Mouse (Mus musculus) brain, adult 2 months (tissue): ENCODE data around the gene Nprl3.

ENCODE experiments used
- DNase-seq: peaks from one replicate; pipeline ENCODE4 v3.0.0; 2011; ENCODE audit warnings: low read depth, low spot score

Nprl3 gene

DNA sequence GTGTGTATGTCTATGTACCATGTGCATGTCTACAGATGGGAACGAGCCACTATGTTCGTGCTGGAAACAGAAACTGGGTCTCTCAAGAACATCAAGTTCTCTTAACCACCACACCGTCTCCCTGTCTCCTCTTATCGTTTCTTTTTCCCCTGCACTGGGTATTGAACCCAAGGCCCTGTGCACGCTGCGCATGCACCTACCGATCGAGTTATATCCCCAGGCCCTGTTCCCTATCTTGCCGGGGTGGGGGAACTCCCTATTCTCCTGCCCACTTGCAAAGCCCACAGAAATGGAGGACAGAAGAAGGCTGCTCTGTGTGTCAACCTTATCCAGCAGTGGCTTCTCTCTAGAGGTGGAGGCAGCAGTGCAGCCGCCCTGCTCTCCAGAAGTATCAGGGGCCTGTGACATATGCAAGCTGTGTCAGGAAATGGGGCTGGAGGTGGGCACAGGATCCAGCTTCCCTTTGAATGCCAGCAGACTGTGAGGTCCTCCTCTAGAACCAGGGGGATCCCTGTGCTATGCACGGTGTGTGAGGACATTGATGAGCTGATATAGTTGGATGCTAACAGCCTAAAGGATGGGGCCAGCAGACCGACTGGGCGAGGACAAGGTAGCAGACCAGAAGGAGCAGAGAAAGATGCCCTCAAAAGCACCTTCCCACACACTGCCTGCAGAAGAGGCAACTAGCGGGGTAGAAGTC, 69.1 kb downstream of the Nprl3 start:
- DNase-seq, result no peak

DNA sequence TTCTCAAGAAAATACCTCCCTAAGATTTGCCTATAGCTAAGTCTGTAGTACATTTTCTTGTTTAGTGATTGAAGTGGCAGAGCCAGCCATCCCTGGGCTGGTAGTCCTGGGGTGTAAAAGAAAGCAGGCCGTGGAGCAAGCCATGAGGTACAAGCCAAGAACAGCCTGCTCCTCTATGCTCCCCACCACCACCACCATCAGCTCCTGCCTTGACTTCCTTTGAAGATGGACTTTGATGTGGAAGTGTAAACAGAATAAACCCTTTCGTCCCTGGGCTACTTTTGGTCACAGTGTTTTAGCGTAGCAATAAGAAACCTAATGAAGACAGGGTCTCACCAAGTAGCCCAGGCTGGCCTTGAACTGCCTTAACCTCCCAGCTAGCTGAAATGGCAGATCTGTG, 69.7 kb downstream of the Nprl3 start:
- DNase-seq, result no peak

DNA sequence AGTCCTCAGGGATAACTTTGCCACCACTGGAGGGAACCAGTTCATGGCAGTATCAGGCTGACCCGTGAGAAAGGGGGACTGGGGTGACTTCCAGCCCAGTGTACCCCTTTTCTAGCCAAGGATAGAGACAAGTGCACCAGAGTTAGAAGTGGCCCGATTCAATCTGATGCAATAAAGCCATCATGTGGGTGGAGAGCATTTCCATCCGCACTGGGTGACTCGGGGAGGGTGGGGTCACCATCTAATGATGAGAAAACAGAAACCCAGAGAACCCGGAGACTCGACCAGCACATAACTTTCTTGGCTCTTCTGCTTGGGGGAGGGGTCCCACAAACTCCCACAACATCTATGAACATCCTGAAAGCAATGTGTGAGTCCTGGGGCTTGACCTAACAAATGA, 70.8 kb downstream of the Nprl3 start:
- DNase-seq, result no peak

DNA sequence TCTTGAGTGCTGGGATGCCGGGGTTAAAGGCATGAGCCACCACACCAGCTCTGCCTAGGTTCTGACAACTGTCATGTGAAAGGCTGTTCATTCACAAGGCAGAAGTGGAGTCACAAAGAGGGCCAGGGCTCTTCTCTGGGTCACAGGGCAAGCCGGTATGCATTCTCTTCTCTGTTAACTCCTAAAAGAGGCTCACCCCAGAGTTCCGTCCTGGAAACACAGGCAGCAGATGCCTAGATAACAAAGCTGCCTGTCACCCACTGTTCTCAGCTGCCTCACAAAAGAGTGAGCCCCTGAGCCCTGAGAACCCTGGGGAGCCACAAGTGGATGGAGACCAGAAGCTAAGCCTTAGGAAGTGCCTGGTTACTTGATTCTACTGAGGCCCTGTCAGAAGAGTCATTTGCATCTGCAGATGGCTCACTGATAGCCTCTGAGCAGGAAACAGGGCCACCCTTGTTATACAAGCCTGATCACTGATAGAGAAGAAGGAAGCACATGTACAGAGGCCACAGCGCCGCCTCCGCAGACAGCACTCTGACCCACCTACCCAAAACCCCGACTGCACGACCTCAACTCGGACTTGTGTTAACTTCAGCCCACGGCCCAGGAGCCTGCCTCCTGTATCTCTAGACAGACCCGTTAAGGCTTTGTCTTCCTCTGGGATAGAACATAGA, 71.5 kb downstream of the Nprl3 start:
- no peak for DNase-seq

DNA sequence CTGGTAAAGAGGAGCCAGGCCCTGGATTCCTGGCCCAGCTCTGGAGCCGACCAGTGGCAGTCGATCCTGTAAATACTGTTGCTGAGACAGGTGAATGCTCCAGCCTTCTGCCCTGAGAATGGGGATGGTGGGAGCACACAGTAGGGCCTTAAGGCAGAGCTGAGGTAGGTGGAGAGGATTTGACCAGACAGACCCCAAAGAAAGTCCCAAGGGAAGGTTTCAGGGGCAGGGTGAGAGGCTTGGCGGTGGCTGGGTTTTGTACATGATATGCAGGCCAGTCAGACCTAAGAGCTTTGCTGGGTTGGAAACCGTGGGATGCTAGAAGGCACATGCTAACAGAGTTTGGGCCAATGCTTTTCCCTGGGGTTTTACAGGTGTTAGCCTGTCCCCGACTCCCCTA, 72.9 kb downstream of the Nprl3 start:
- DNase-seq, result no peak

GRCm38 (mm10) chr11:32194086-32194485, 73.4 kb downstream of the Nprl3 start:
- DNase-seq, result no peak

DNA sequence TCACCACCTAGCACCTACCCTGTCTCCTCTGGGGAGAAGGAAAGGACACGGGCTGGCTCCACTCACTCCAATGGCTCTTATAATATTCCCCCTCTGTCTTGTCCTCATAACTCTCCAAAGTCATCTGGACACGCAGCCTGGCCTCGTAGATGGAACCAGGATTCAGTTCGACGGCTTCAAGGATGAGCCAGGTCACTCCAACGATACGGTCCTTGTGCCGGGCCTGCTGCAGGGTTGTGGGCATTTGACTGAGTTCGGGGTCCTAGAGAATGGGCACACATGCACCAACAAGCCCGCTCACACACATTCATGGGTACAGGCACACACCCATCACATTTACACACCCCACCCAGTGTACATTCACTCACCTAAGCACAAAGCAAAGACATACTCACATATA, 74.4 kb downstream of the Nprl3 start:
- no peak for DNase-seq

GRCm38 (mm10) chr11:32190603-32191110, 76.8 kb downstream of the Nprl3 start:
- DNase-seq, result no peak

GRCm38 (mm10) chr11:32190119-32190518, 77.4 kb downstream of the Nprl3 start:
- DNase-seq, result no peak

DNA sequence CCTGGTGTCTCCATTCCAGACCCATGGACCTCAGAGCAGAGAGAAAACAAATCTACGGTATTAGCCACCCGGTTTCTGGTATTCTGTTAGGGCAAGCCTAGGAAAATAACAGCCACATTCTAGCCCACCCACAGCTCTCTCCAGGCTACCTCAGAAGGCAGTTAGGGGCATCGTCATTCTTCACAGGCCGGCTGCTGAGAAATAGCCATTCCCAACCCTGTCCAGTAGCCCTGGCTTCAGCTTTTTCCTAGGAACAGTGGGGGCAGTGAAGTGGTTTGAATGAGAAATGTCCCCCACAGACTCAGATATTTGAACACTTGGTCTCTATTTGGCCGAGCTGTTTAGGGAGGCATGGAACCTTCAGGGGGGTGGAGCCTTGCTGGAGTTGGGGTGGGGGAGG, 78.1 kb downstream of the Nprl3 start:
- DNase-seq, result no peak

DNA sequence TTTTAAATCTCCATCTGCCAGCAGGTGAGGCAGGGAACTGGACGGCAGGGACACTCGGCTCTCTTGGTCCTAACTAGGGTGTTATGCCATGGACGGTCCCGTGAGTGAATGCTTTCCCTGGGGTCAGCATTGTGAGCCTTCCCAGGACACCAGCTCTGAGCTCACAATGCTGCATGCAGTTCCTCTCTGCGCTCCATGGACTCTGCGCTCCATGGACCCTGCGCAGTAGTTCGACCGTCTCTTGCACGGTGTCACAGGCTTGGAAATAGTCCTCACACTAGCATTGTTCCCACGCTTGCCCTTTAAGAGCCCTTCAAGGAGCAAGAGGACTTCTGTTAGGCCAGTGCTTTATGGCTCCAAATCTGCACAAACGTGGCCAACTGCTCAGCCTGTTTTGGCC, 78.6 kb downstream of the Nprl3 start:
- no peak for DNase-seq

GRCm38 (mm10) chr11:32187256-32187655, 80.3 kb downstream of the Nprl3 start:
- DNase-seq, result no peak

GRCm38 (mm10) chr11:32186031-32186430, 81.5 kb downstream of the Nprl3 start:
- DNase-seq, result no peak

- no peak for DNase-seq
Measured at GRCm38 (mm10) chr11:32184469-32184868, 83.0 kb downstream of the Nprl3 start.

- peak; percentile 89 for DNase-seq
Measured at GRCm38 (mm10) chr11:32181973-32182868, 85.3 kb downstream of the Nprl3 start.

DNA sequence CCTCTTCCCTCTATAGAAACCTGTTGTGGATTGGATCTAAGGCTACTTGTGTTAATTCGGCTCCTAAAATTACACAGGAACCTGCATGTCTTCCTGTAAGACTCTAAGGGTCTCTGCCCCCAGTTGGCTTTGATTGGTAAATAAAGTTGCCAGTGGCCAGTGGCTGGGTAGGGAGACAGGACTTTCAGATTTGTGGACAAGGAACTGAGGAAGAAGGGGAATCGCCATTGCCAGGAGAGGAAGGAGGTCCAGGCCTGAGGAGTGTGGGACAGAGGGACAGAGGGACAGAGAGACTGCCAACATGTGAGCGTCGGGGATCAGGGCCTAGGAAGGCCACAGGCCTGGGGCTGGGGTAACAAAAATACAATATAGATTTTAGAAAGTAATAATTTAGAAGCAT, 86.3 kb downstream of the Nprl3 start:
- no peak for DNase-seq

- no peak for DNase-seq
Measured at GRCm38 (mm10) chr11:32178506-32178905, 89.0 kb downstream of the Nprl3 start.
